Mouse (Mus musculus) midbrain, postnatal 0 days (tissue): ENCODE results near the gene Map4k2. TPM values are rescaled to one million over a fixed set of nuclear protein-coding genes. Genes with fewer than 3 reads are reported as not detected.

Source experiments
- ATAC-seq: fragments of 200-750 bp; cut with Nextera tagmentation; 2 replicates; pipeline ENCODE4 v1.8.0; 2017; ENCODE audit warnings: moderate number of reproducible peaks, mild to moderate bottlenecking, moderate TSS enrichment, moderate library complexity; ENCODE audit not compliant: low FRiP score
- DNase-seq: peaks from one replicate; pipeline ENCODE4 v3.0.0-alpha.2; 2015; ENCODE audit warnings: low spot score
- H3K27ac ChIP-seq: fragments of 300-500 bp; sonication (generic); 2 replicates; pipeline ENCODE4 v1.5.1; 2014; ENCODE audit warnings: low read depth, mild to moderate bottlenecking, low read length, mixed read lengths
- H3K27me3 ChIP-seq: fragments of 300-500 bp; sonication (generic); 2 replicates; pipeline ENCODE4 v1.6.1; 2014; ENCODE audit warnings: low read length, control low read depth, mixed read lengths; ENCODE audit not compliant: insufficient read depth
- H3K36me3 ChIP-seq: fragments of 300-500 bp; sonication (generic); 2 replicates; pipeline ENCODE4 v1.6.1; 2014; ENCODE audit warnings: low read length, control low read depth, mixed read lengths; ENCODE audit not compliant: insufficient read depth
- H3K4me1 ChIP-seq: fragments of 300-500 bp; sonication (generic); 2 replicates; pipeline ENCODE4 v1.6.1; 2014; ENCODE audit warnings: mild to moderate bottlenecking, control low read depth, antibody characterized with exemption, low read length, mixed read lengths; ENCODE audit not compliant: insufficient read depth
- H3K4me2 ChIP-seq: fragments of 300-500 bp; sonication (generic); 2 replicates; pipeline ENCODE4 v1.6.1; 2014; ENCODE audit warnings: low read depth, mild to moderate bottlenecking, low read length, mixed read lengths; ENCODE audit not compliant: poor library complexity, severe bottlenecking
- H3K4me3 ChIP-seq: fragments of 300-500 bp; sonication (generic); 2 replicates; pipeline ENCODE4 v1.5.1; 2014; ENCODE audit warnings: low read depth, mild to moderate bottlenecking, low read length, moderate library complexity
- H3K9ac ChIP-seq: fragments of 300-500 bp; sonication (generic); replicated peaks from 2 replicates; pipeline ENCODE4 v1.6.1; 2014; ENCODE audit warnings: mild to moderate bottlenecking, low read length, moderate library complexity, mixed read lengths; ENCODE audit not compliant: poor library complexity, severe bottlenecking
- H3K9me3 ChIP-seq: fragments of 300-500 bp; sonication (generic); 2 replicates; pipeline ENCODE4 v1.6.1; 2016; ENCODE audit warnings: low read length, control low read depth
- CTCF ChIP-seq: IDR thresholded peaks from 2 replicates; pipeline ENCODE4 v1.5.1; 2016; ENCODE audit warnings: antibody characterized with exemption, mild to moderate bottlenecking
- WGBS: fragments of 180-500 bp; shearing (Covaris S2); extraction: QIAGEN DNeasy Blood & Tissue Kit; methylation state at CpG from one replicate; pipeline ENCODE4 v1.1.7; 2014; 5-methylcytosine and 5-hydroxymethylcytosine counted together
- polyA plus RNA-seq: library from polyadenylated mRNA; unstranded; fragments of >200 nt; fragmentation: Nextera tagmentation; extraction: Ambion mirVana; gene quantifications from 2 replicates; pipeline ENCODE4 v1.2.1, GENCODE M21; 2015
- total RNA-seq: library from RNA; depleted of rRNA; stranded (reverse); fragments of >200 nt; gene quantifications from 2 replicates; pipeline ENCODE4 v1.2.3, GENCODE M21; 2014

The Map4k2 gene
- total and polyA plus RNA-seq, 2 experiments from 2014 or later: 18.1 to 86.8 TPM

- no peak overlapping the region for H3K9ac ChIP-seq
- peaks cover 24% of the 10 kb centered on the region for H3K36me3 ChIP-seq
- no peak for TF ChIP-seq CTCF
- ATAC-seq (no peak), DNase-seq (no peak)
- H3K27me3 ChIP-seq: no peaks in the 10 kb centered on the region
- H3K4me3 ChIP-seq: no peak overlapping the region
- H3K4me1 ChIP-seq: no peaks in the 10 kb centered on the region
- 73% methylated on average over 7 of the region's 7 CpGs for WGBS
- no peak overlapping the region for H3K4me2 ChIP-seq
- H3K9me3 ChIP-seq: no peaks in the 10 kb centered on the region
- no peak overlapping the region for H3K27ac ChIP-seq
Measured at GRCm38 (mm10) chr19:6354030-6354429, 13.1 kb downstream of the Map4k2 start.

- WGBS: 95% methylated on average over 3 of the region's 3 CpGs
Measured at GRCm38 (mm10) chr19:6361291-6361690, 20.4 kb downstream of the Map4k2 start.

GRCm38 (mm10) chr19:6363091-6363410 lies 22.1 kb downstream of the Map4k2 start:
- Histone ChIP-seq H3K4me1 (peaks cover 5% of the 10 kb centered on the region), H3K27ac (peak overlapping the region; percentile 100), H3K27me3 (no peaks in the 10 kb centered on the region), H3K36me3 (peaks cover 22% of the 10 kb centered on the region; the same call in 1 of the 2 replicates), H3K9me3 (no peaks in the 10 kb centered on the region), H3K4me2 (peak overlapping the region; percentile 54), H3K4me3 (peak overlapping the region; percentile 100), H3K9ac (no peak overlapping the region)
- TF ChIP-seq CTCF: no peak
- ATAC-seq (no peak), DNase-seq (no peak)
- 0% methylated on average over 11 of the region's 11 CpGs for WGBS

More at GRCm38 (mm10) chr19:6361291-6361690, 20.4 kb downstream of the Map4k2 start:
- TF ChIP-seq CTCF: no peak
- no peak overlapping the region for H3K4me3 ChIP-seq
- H3K4me2 ChIP-seq: no peak overlapping the region
- no peak overlapping the region for H3K9ac ChIP-seq
- H3K27ac ChIP-seq: no peak overlapping the region
- DNase-seq (no peak), ATAC-seq (no peak)
- peaks cover 7% of the 10 kb centered on the region; the same call in 1 of the 2 replicates for H3K36me3 ChIP-seq
- H3K27me3 ChIP-seq: no peaks in the 10 kb centered on the region
- peaks cover 5% of the 10 kb centered on the region for H3K4me1 ChIP-seq
- no peaks in the 10 kb centered on the region for H3K9me3 ChIP-seq

- WGBS: 2% methylated on average over 80 of the region's 85 CpGs
- ATAC-seq (peak; percentile 98), DNase-seq (peak; percentile 100)
- Histone ChIP-seq H3K4me2 (peak within 1 kb of the TSS; percentile 90), H3K4me3 (peak within 1 kb of the TSS; percentile 100), H3K9me3 (no peaks in the 10 kb centered on the region), H3K36me3 (peaks cover 28% of the 10 kb centered on the region; the same call in 1 of the 2 replicates), H3K9ac (peak within 1 kb of the TSS; percentile 98), H3K4me1 (peaks cover 5% of the 10 kb centered on the region), H3K27ac (peak within 1 kb of the TSS; percentile 100), H3K27me3 (no peaks in the 10 kb centered on the region)
- 0 out of 2 replicates have a peak, but pooled peaks have one; percentile 1 for TF ChIP-seq CTCF
Measured at GRCm38 (mm10) chr19:6363411-6364240, 22.7 kb downstream of the Map4k2 start, which contains the start of gene Sf1. Gene Sf1, plus strand, starts transcription at chr19:6363690.

- peak overlapping the region; percentile 100 for H3K4me3 ChIP-seq
- H3K9ac ChIP-seq: peak overlapping the region; percentile 98
- H3K36me3 ChIP-seq: peaks cover 32% of the 10 kb centered on the region; the same call in 1 of the 2 replicates
- TF ChIP-seq CTCF: no peak
- no peaks in the 10 kb centered on the region for H3K27me3 ChIP-seq
- no peaks in the 10 kb centered on the region for H3K9me3 ChIP-seq
- peaks cover 5% of the 10 kb centered on the region for H3K4me1 ChIP-seq
- WGBS: under 1% methylated on average over 55 of the region's 55 CpGs
- ATAC-seq (no peak), DNase-seq (peak; percentile 94)
- peak overlapping the region; percentile 100 for H3K27ac ChIP-seq
- peak overlapping the region; percentile 90 for H3K4me2 ChIP-seq
Measured at GRCm38 (mm10) chr19:6364317-6364725, 23.4 kb downstream of the Map4k2 start.

GRCm38 (mm10) chr19:6364842-6365241 lies 23.9 kb downstream of the Map4k2 start:
- H3K27ac ChIP-seq: no peak overlapping the region

More at GRCm38 (mm10) chr19:6364842-6365241, 23.9 kb downstream of the Map4k2 start:
- H3K9ac ChIP-seq: peak overlapping the region; percentile 98
- peak overlapping the region; percentile 90 for H3K4me2 ChIP-seq
- H3K27me3 ChIP-seq: no peaks in the 10 kb centered on the region
- ATAC-seq (no peak), DNase-seq (no peak)
- H3K9me3 ChIP-seq: no peaks in the 10 kb centered on the region
- peaks cover 5% of the 10 kb centered on the region for H3K4me1 ChIP-seq
- H3K36me3 ChIP-seq: peaks cover 32% of the 10 kb centered on the region; the same call in 1 of the 2 replicates
- WGBS: 3% methylated on average over 2 of the region's 2 CpGs
- H3K4me3 ChIP-seq: peak overlapping the region; percentile 100
- TF ChIP-seq CTCF: no peak
